Mouse (Mus musculus): ENCODE measurements around the gene Lrpprc. TPM values are rescaled to one million over a fixed set of nuclear protein-coding genes. Genes with fewer than 3 reads are reported as not detected.

Lrpprc gene
- polyA plus RNA-seq, 1 experiment from 2014 or later = 33.9 TPM

GRCm38 (mm10) chr17:84748152-84748682 is 42.4 kb downstream of the Lrpprc start:
- Histone ChIP-seq H3K9ac (replicated peaks) (no peak overlapping the region), H3K27ac (ENCODE audit: low read depth) (no peak overlapping the region), H3K4me3 (ENCODE audit: low read depth, low read length) (no peak overlapping the region), H3K4me2 (ENCODE audit: low read depth, low read length) (no peak overlapping the region), H3K36me3 (replicated peaks; ENCODE audit: insufficient read depth, low read length) (peaks cover 41% of the 10 kb centered on the region), H3K4me1 (ENCODE audit: insufficient read depth) (0 out of 2 replicates have a peak, but pooled peaks cover 2% of the 10 kb centered on the region), H3K9me3 (ENCODE audit: low read length) (no peaks in the 10 kb centered on the region), H3K27me3 (ENCODE audit: insufficient read depth, low read length) (no peaks in the 10 kb centered on the region)
- no peak for TF ChIP-seq EP300 (IDR thresholded peaks at IDR 0.05; ENCODE audit: low read depth)
- no peak for TF ChIP-seq CTCF (IDR thresholded peaks at IDR 0.05; ENCODE audit: low read depth)
- DNase-seq (no peak), ATAC-seq (no peak)
- 85% methylated on average over 9 of the region's 9 CpGs for whole genome bisulfite sequencing (ENCODE audit: insufficient replicate concordance)

- TF ChIP-seq CTCF (IDR thresholded peaks at IDR 0.05; ENCODE audit: low read depth) (no peak), EP300 (IDR thresholded peaks at IDR 0.05; ENCODE audit: low read depth) (no peak)
- H3K9ac ChIP-seq (replicated peaks) = no peak overlapping the region
- H3K4me2 ChIP-seq (ENCODE audit: low read depth, low read length) = no peak overlapping the region
- no peak for ATAC-seq
- no peak for DNase-seq
- no peak overlapping the region for H3K4me3 ChIP-seq (ENCODE audit: low read depth, low read length)
- H3K4me1 ChIP-seq (ENCODE audit: insufficient read depth) = 0 out of 2 replicates have a peak, but pooled peaks cover 2% of the 10 kb centered on the region
- H3K27me3 ChIP-seq (ENCODE audit: insufficient read depth, low read length) = no peaks in the 10 kb centered on the region
- 78% methylated on average over 6 of the region's 6 CpGs for WGBS (ENCODE audit: insufficient replicate concordance)
- no peak overlapping the region for H3K27ac ChIP-seq (ENCODE audit: low read depth)
- H3K36me3 ChIP-seq (replicated peaks; ENCODE audit: insufficient read depth, low read length) = peaks cover 39% of the 10 kb centered on the region
- no peaks in the 10 kb centered on the region for H3K9me3 ChIP-seq (ENCODE audit: low read length)
Observed at GRCm38 (mm10) chr17:84747212-84747611, 43.4 kb downstream of the Lrpprc start.

DNA sequence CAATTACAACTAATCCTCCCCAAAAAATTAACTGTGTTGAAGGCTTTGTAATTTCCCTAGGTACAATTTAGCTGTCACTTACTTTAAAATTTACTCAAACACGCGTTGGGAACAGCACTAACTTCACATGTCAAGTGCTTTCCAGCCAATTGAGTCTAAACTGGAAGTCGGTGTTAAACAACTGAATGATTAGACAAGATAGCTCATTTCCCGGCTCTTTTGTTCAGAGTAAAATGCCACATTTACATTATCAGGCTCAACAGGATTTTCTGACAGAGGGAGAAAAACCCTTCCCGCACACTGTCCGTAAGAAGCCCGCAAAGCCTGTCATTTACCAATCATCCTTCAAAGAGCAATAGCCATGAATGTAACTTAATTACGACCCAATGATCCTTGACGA is 45.6 kb downstream of the Lrpprc start:
- WGBS (ENCODE audit: insufficient replicate concordance) = 83% methylated on average over 9 of the region's 9 CpGs
- Histone ChIP-seq H3K4me1 (ENCODE audit: insufficient read depth) (0 out of 2 replicates have a peak, but pooled peaks cover 2% of the 10 kb centered on the region), H3K27me3 (ENCODE audit: insufficient read depth, low read length) (no peaks in the 10 kb centered on the region), H3K9me3 (ENCODE audit: low read length) (no peaks in the 10 kb centered on the region), H3K9ac (replicated peaks) (no peak overlapping the region), H3K36me3 (replicated peaks; ENCODE audit: insufficient read depth, low read length) (peaks cover 25% of the 10 kb centered on the region), H3K4me3 (ENCODE audit: low read depth, low read length) (no peak overlapping the region), H3K27ac (ENCODE audit: low read depth) (no peak overlapping the region), H3K4me2 (ENCODE audit: low read depth, low read length) (no peak overlapping the region)
- ATAC-seq = no peak
- TF ChIP-seq CTCF (IDR thresholded peaks at IDR 0.05; ENCODE audit: low read depth) = no peak
- no peak for TF ChIP-seq EP300 (IDR thresholded peaks at IDR 0.05; ENCODE audit: low read depth)
- no peak for DNase-seq

GRCm38 (mm10) chr17:84744256-84744655 is 46.3 kb downstream of the Lrpprc start:
- Histone ChIP-seq H3K27me3 (ENCODE audit: insufficient read depth, low read length) (no peaks in the 10 kb centered on the region), H3K4me1 (ENCODE audit: insufficient read depth) (peaks cover 4% of the 10 kb centered on the region; the same call in 1 of the 2 replicates), H3K9me3 (ENCODE audit: low read length) (no peaks in the 10 kb centered on the region), H3K27ac (ENCODE audit: low read depth) (no peak overlapping the region), H3K9ac (replicated peaks) (no peak overlapping the region), H3K36me3 (replicated peaks; ENCODE audit: insufficient read depth, low read length) (peaks cover 28% of the 10 kb centered on the region), H3K4me2 (ENCODE audit: low read depth, low read length) (no peak overlapping the region), H3K4me3 (ENCODE audit: low read depth, low read length) (no peak overlapping the region)
- WGBS (ENCODE audit: insufficient replicate concordance) = 79% methylated on average over 4 of the region's 4 CpGs
- ATAC-seq = no peak
- DNase-seq = no peak
- TF ChIP-seq EP300 (IDR thresholded peaks at IDR 0.05; ENCODE audit: low read depth) (no peak), CTCF (IDR thresholded peaks at IDR 0.05; ENCODE audit: low read depth) (no peak)

- WGBS (ENCODE audit: insufficient replicate concordance) = 71% methylated on average over 9 of the region's 9 CpGs
Observed at GRCm38 (mm10) chr17:84738073-84738797, 52.4 kb downstream of the Lrpprc start.

GRCm38 (mm10) chr17:84736719-84737118 is 53.9 kb downstream of the Lrpprc start:
- ATAC-seq (no peak), DNase-seq (no peak)
- H3K9me3 ChIP-seq (ENCODE audit: low read length) = no peaks in the 10 kb centered on the region
- TF ChIP-seq CTCF (IDR thresholded peaks at IDR 0.05; ENCODE audit: low read depth) = no peak
- TF ChIP-seq EP300 (IDR thresholded peaks at IDR 0.05; ENCODE audit: low read depth) = no peak
- H3K27me3 ChIP-seq (ENCODE audit: insufficient read depth, low read length) = no peaks in the 10 kb centered on the region
- H3K4me2 ChIP-seq (ENCODE audit: low read depth, low read length) = no peak overlapping the region
- 85% methylated on average over 9 of the region's 9 CpGs for WGBS (ENCODE audit: insufficient replicate concordance)
- peaks cover 16% of the 10 kb centered on the region for H3K4me1 ChIP-seq (ENCODE audit: insufficient read depth)
- 0 out of 2 replicates have a peak overlapping the region, but pooled peaks have one; percentile 96 for H3K27ac ChIP-seq (ENCODE audit: low read depth)
- H3K36me3 ChIP-seq (replicated peaks; ENCODE audit: insufficient read depth, low read length) = peaks cover 16% of the 10 kb centered on the region; the same call in 1 of the 2 replicates
- H3K9ac ChIP-seq (replicated peaks) = no peak overlapping the region
- H3K4me3 ChIP-seq (ENCODE audit: low read depth, low read length) = no peak overlapping the region

More at GRCm38 (mm10) chr17:84738073-84738797, 52.4 kb downstream of the Lrpprc start:
- no peak overlapping the region for H3K4me2 ChIP-seq (ENCODE audit: low read depth, low read length)
- ATAC-seq = peak; percentile 98
- peak overlapping the region; percentile 96 for H3K27ac ChIP-seq (ENCODE audit: low read depth)
- peak; percentile 74 for DNase-seq
- H3K9ac ChIP-seq (replicated peaks) = no peak overlapping the region
- no peak overlapping the region for H3K4me3 ChIP-seq (ENCODE audit: low read depth, low read length)
- H3K36me3 ChIP-seq (replicated peaks; ENCODE audit: insufficient read depth, low read length) = peaks cover 18% of the 10 kb centered on the region; the same call in 1 of the 2 replicates
- H3K4me1 ChIP-seq (ENCODE audit: insufficient read depth) = peaks cover 14% of the 10 kb centered on the region
- TF ChIP-seq CTCF (IDR thresholded peaks at IDR 0.05; ENCODE audit: low read depth) (no peak), EP300 (IDR thresholded peaks at IDR 0.05; ENCODE audit: low read depth) (peak; percentile 84)
- H3K27me3 ChIP-seq (ENCODE audit: insufficient read depth, low read length) = no peaks in the 10 kb centered on the region
- no peaks in the 10 kb centered on the region for H3K9me3 ChIP-seq (ENCODE audit: low read length)

Measured in liver, postnatal 0 days (tissue).